Mouse (Mus musculus): ENCODE measurements around the gene Mrgpra4. TPM values are rescaled to one million over a fixed set of nuclear protein-coding genes. Genes with fewer than 3 reads are reported as not detected.

Mrgpra4 gene
- polyA plus RNA-seq (2012; rRNA removed) = not detected in 2 replicates

GRCm38 (mm10) chr7:47981995-47982394 lies at the start of gene Mrgpra4:
TSS of gene Mrgpra4 (minus strand) at chr7:47982095.

GRCm38 (mm10) chr7:48027497-48027896 lies 45.6 kb upstream of the Mrgpra4 start, which contains the start of gene Mrgprx1:
TSS of gene Mrgprx1 (minus strand) at chr7:48027597.

Other genes with a start within 250 kb of the Mrgpra4 start
- gene Mrgprx1, start 45.5 kb upstream of the Mrgpra4 start, polyA plus RNA-seq (2012; rRNA removed) = not detected in 2 replicates
- gene Mrgprb5, start 186.9 kb upstream of the Mrgpra4 start, polyA plus RNA-seq (2012; rRNA removed) = not detected in 2 replicates
- not detected in 2 replicates for gene Mrgprb4, start 217.2 kb upstream of the Mrgpra4 start, polyA plus RNA-seq (2012; rRNA removed)

Measured in central nervous system, embryonic 11.5 days (tissue).